Mouse (Mus musculus) ovary, adult 10 weeks (tissue): ENCODE data around the gene Gpr158. TPM values are rescaled to one million over a fixed set of nuclear protein-coding genes. Genes with fewer than 3 reads are reported as not detected.

Experiments used
- polyA plus RNA-seq: library from polyadenylated mRNA; stranded (reverse); fragments of 350-450 nt; fragmentation: Illumina TruSeq; extraction: RNeasy Lipid Tissue Mini Kit (QIAGEN cat#74804); gene quantifications from one replicate; pipeline ENCODE4 v1.2.3, GENCODE M21; 2014

Gene Gpr158
- 0.29 TPM for polyA plus RNA-seq

DNA sequence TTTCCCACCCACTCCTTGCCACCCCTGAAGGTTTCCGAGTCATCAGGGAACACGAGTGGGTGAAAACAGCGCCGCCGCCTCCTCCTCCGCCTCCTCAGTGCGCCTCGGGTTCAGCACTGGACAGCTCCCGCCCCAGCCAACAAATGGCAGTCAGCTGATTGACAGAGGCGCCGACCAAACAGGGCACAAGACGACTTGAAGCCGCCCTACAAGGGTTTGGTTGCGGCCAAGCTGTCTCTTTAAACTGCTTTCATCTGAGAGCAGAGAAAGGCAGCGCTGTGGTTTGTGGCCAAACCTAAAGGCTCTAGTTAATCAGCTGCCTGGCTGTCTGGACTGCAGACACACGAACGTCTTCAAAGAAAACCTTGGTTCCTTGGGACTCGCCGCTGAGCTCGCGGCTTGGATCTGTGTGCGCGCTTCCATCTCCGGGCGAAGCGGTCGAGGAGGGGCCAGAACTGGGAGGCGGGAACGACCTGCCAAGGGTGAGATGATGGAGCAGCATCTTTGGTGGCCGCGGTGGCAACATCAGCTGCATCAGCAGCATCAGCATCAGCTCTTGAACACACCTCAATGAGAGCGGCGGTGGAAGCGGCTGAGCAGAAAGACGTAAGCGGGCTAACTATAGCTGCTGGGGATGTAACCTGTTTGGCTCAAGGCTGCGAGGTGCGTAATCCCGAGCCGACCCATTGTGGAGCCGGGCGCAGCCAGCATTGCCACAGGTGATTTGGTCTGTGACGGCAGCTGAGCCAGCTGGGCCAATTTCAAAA is at the start of gene Gpr158:
Gene Gpr158 (plus strand): TSS at position 198 of the 767 bp plus-strand sequence.

Other genes with a start within 250 kb of the Gpr158 start
- gene Enkur, start 162.2 kb upstream of the Gpr158 start, polyA plus RNA-seq = 33.2 TPM
- gene Thnsl1, start 161.8 kb upstream of the Gpr158 start, polyA plus RNA-seq = 15.1 TPM